Mouse (Mus musculus) neural tube, embryonic 14.5 days (tissue): ENCODE results near the gene Mcoln2. TPM values are rescaled to one million over a fixed set of nuclear protein-coding genes. Genes with fewer than 3 reads are reported as not detected.
A peak's percentile ranks its signal among the peaks of the same experiment; 100 is the strongest.

Experiments used
- ATAC-seq: fragments of 200-750 bp; cut with Nextera tagmentation; 2 replicates; pipeline ENCODE4 v1.8.0; 2017; ENCODE audit warnings: low read depth, mild to moderate bottlenecking, moderate TSS enrichment, moderate library complexity
- H3K27ac ChIP-seq: fragments of 300-500 bp; sonication (generic); 2 replicates; pipeline ENCODE4 v1.5.1; 2014; ENCODE audit warnings: low read depth, mild to moderate bottlenecking, control low read depth, low read length, moderate library complexity, mixed read lengths
- H3K27me3 ChIP-seq: fragments of 300-500 bp; sonication (generic); 2 replicates; pipeline ENCODE4 v1.6.1; 2014; ENCODE audit warnings: low read length; ENCODE audit not compliant: control insufficient read depth, insufficient read depth
- H3K36me3 ChIP-seq: fragments of 300-500 bp; sonication (generic); 2 replicates; pipeline ENCODE4 v1.6.1; 2014; ENCODE audit warnings: low read length, mixed read lengths; ENCODE audit not compliant: control insufficient read depth, insufficient read depth
- H3K4me1 ChIP-seq: fragments of 300-500 bp; sonication (generic); 2 replicates; pipeline ENCODE4 v1.6.1; 2014; ENCODE audit warnings: low read length; ENCODE audit not compliant: control insufficient read depth, insufficient read depth
- H3K4me2 ChIP-seq: fragments of 300-500 bp; sonication (generic); 2 replicates; pipeline ENCODE4 v1.6.1; 2014; ENCODE audit warnings: mild to moderate bottlenecking, low read depth, low read length, control low read depth
- H3K4me3 ChIP-seq: fragments of 300-500 bp; sonication (generic); 2 replicates; pipeline ENCODE4 v1.5.1; 2014; ENCODE audit warnings: low read depth, low read length, control low read depth, mixed read lengths
- H3K9ac ChIP-seq: fragments of 300-500 bp; sonication (generic); replicated peaks from 2 replicates; pipeline ENCODE4 v1.6.1; 2014; ENCODE audit warnings: low read depth, mild to moderate bottlenecking, control low read depth, low read length, mixed read lengths
- H3K9me3 ChIP-seq: fragments of 300-500 bp; sonication (generic); 2 replicates; pipeline ENCODE4 v1.6.1; 2016; ENCODE audit warnings: low read length; ENCODE audit not compliant: control insufficient read depth
- WGBS: fragments of 180-500 bp; shearing (Covaris S2); extraction: QIAGEN DNeasy Blood & Tissue Kit; methylation state at CpG from one replicate; pipeline ENCODE4 v1.1.7; 2014; 5-methylcytosine and 5-hydroxymethylcytosine counted together
- polyA plus RNA-seq: library from polyadenylated mRNA; unstranded; fragments of >200 nt; fragmentation: Nextera tagmentation; extraction: Ambion mirVana; gene quantifications from 2 replicates; pipeline ENCODE4 v1.2.1, GENCODE M21; 2014

Mcoln2 gene
- polyA plus RNA-seq, 1 experiment from 2014 or later: not detected

- WGBS: 94% methylated on average over 2 of the region's 2 CpGs
- no peaks in the 10 kb centered on the region for H3K4me1 ChIP-seq
- ATAC-seq: no peak
- H3K27ac ChIP-seq: no peak overlapping the region
- no peak overlapping the region for H3K9ac ChIP-seq
- H3K9me3 ChIP-seq: no peaks in the 10 kb centered on the region
- H3K4me2 ChIP-seq: no peak overlapping the region
- H3K36me3 ChIP-seq: no peaks in the 10 kb centered on the region
- H3K4me3 ChIP-seq: no peak overlapping the region
- H3K27me3 ChIP-seq: no peaks in the 10 kb centered on the region
These were observed 14.2 kb upstream of the Mcoln2 start for GRCm38 (mm10) chr3:146135417-146135816.

- H3K27ac ChIP-seq: no peak overlapping the region
- WGBS: 42% methylated on average over 10 of the region's 10 CpGs
- no peak overlapping the region for H3K9ac ChIP-seq
- no peaks in the 10 kb centered on the region for H3K27me3 ChIP-seq
- H3K4me3 ChIP-seq: no peak overlapping the region
- no peaks in the 10 kb centered on the region for H3K4me1 ChIP-seq
- no peaks in the 10 kb centered on the region for H3K9me3 ChIP-seq
- no peaks in the 10 kb centered on the region for H3K36me3 ChIP-seq
- no peak overlapping the region for H3K4me2 ChIP-seq
- ATAC-seq: no peak
These were observed 13.2 kb upstream of the Mcoln2 start for GRCm38 (mm10) chr3:146136422-146136821.

DNA sequence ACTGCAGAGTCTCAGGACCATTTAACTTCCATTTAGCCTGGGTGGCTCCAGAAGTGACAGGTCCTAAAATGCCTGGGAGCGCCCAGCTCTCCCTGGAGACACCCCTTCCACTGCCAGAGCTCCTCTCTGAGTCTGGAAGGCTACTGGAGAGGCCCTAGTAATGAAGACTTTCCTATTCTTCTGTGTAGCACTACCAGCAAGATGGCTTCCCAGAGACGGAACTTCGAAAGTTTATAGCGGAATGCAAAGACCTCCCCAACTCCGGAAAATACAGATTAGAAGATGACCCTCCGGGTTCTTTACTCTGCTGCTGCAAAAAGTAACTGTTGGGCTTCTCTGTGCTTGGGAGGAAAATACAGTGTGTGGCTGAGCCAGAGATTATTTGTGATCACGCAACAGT lies 9.4 kb upstream of the Mcoln2 start:
- WGBS: 96% methylated on average over 7 of the region's 7 CpGs
- no peak for ATAC-seq
- Histone ChIP-seq H3K4me3 (no peak overlapping the region), H3K4me2 (no peak overlapping the region), H3K27ac (no peak overlapping the region), H3K9me3 (no peaks in the 10 kb centered on the region), H3K9ac (no peak overlapping the region), H3K27me3 (no peaks in the 10 kb centered on the region), H3K36me3 (no peaks in the 10 kb centered on the region), H3K4me1 (no peaks in the 10 kb centered on the region)

- Histone ChIP-seq H3K4me3 (no peak overlapping the region), H3K9ac (no peak overlapping the region), H3K4me2 (no peak overlapping the region), H3K27ac (no peak overlapping the region), H3K4me1 (no peaks in the 10 kb centered on the region), H3K9me3 (no peaks in the 10 kb centered on the region), H3K27me3 (no peaks in the 10 kb centered on the region), H3K36me3 (no peaks in the 10 kb centered on the region)
- ATAC-seq: no peak
- WGBS: 78% methylated on average over 7 of the region's 7 CpGs
These were observed 7.1 kb upstream of the Mcoln2 start for GRCm38 (mm10) chr3:146142523-146142922.

GRCm38 (mm10) chr3:146145501-146145900 lies 4.1 kb upstream of the Mcoln2 start:
- Histone ChIP-seq H3K27ac (no peak overlapping the region), H3K9me3 (no peaks in the 10 kb centered on the region), H3K4me3 (no peak overlapping the region), H3K27me3 (no peaks in the 10 kb centered on the region; the same call in 1 of the 2 replicates), H3K4me2 (no peak overlapping the region), H3K36me3 (no peaks in the 10 kb centered on the region), H3K4me1 (peaks cover 5% of the 10 kb centered on the region), H3K9ac (no peak overlapping the region)
- 54% methylated on average over 5 of the region's 5 CpGs for WGBS
- ATAC-seq: no peak

DNA sequence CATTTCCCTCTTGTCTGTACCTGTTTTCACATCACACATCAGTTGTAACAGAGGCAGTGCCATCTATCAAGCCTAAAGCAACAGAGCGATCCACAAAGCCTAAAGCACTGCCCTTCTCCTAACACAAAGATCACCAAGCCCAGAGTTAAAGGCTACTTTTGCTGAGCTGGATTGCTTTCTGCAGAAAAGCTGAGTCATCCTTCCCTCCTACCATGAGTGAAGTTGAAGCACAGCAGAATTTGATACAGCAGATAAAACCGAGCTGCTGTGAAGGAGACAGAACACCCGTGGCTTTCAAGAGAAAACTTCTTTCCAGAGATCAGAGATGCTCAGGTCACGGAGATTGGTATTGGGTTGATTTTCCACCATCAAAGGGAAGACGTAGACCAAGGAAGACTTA lies 3.5 kb upstream of the Mcoln2 start:
- WGBS: 86% methylated on average over 5 of the region's 5 CpGs

DNA sequence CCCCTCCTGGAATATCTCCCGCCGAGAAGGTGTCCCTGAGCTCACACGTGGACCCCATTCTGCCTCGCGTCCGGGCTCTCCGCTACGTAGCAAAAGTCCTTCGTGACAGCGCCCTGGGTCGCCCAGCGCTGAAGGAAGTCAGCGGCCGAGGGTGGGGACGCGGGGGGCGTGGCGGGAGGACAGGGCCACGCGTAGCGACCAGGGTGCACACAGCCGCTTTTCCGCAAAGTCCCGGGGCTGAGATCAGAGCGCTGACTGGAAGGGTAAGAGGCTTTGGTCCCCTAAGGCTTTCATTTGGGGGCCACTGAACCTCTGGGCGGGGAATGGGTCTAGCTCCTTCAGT lies 396 bp downstream of the Mcoln2 start:
- no peak overlapping the region for H3K27ac ChIP-seq
- H3K4me3 ChIP-seq: peak overlapping the region; percentile 27
- no peak for ATAC-seq
- H3K4me2 ChIP-seq: peak overlapping the region; percentile 74
- no peaks in the 10 kb centered on the region for H3K36me3 ChIP-seq
- peaks cover 5% of the 10 kb centered on the region for H3K4me1 ChIP-seq
- H3K27me3 ChIP-seq: peaks cover 2% of the 10 kb centered on the region; the same call in 1 of the 2 replicates
- H3K9me3 ChIP-seq: no peaks in the 10 kb centered on the region
- peak overlapping the region; percentile 42; the same call in 1 of the 2 replicates for H3K9ac ChIP-seq
- WGBS: 1% methylated on average over 26 of the region's 26 CpGs

More for the DNA sequence above, 3.5 kb upstream of the Mcoln2 start:
- H3K27ac ChIP-seq: no peak overlapping the region
- H3K36me3 ChIP-seq: no peaks in the 10 kb centered on the region
- no peak overlapping the region for H3K4me3 ChIP-seq
- no peak overlapping the region for H3K9ac ChIP-seq
- no peak for ATAC-seq
- no peak overlapping the region for H3K4me2 ChIP-seq
- no peaks in the 10 kb centered on the region for H3K9me3 ChIP-seq
- peaks cover 5% of the 10 kb centered on the region for H3K4me1 ChIP-seq
- peaks cover 2% of the 10 kb centered on the region; the same call in 1 of the 2 replicates for H3K27me3 ChIP-seq

- Histone ChIP-seq H3K4me1 (peaks cover 5% of the 10 kb centered on the region), H3K36me3 (no peaks in the 10 kb centered on the region), H3K4me2 (peak overlapping the region; percentile 74), H3K27me3 (peaks cover 2% of the 10 kb centered on the region; the same call in 1 of the 2 replicates), H3K9ac (no peak overlapping the region), H3K9me3 (no peaks in the 10 kb centered on the region), H3K27ac (no peak overlapping the region), H3K4me3 (peak overlapping the region; percentile 27)
- 16% methylated on average over 11 of the region's 11 CpGs for WGBS
- ATAC-seq: no peak
These were observed 927 bp downstream of the Mcoln2 start for GRCm38 (mm10) chr3:146150560-146150959.

DNA sequence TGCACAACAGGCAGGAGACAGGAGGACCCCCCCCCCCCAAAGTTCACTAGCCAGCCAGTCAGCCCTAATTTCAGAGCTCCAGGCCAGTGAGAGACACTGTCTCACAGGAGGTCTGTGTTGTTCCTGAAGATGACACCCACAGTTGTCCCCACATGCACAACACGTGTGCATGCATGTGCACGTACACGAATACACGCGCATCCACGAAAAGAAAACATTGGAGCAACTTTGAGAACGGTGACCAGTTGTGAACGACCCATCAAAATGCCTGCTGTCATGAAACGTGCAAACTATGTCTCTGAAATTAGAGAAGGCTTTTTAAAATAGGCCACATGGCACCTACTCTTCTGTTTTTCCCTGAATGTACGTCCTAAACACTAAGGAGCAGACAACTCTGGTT lies 1.7 kb downstream of the Mcoln2 start:
- no peak for ATAC-seq
- H3K36me3 ChIP-seq: no peaks in the 10 kb centered on the region
- 92% methylated on average over 10 of the region's 10 CpGs for WGBS
- peaks cover 2% of the 10 kb centered on the region; the same call in 1 of the 2 replicates for H3K27me3 ChIP-seq
- peaks cover 5% of the 10 kb centered on the region for H3K4me1 ChIP-seq
- H3K4me2 ChIP-seq: no peak overlapping the region
- no peak overlapping the region for H3K27ac ChIP-seq
- no peak overlapping the region for H3K9ac ChIP-seq
- H3K4me3 ChIP-seq: no peak overlapping the region
- no peaks in the 10 kb centered on the region for H3K9me3 ChIP-seq
